Mouse (Mus musculus) CH12.LX (cell line): ENCODE results near the gene Adamts6.

Experiments used
- CTCF ChIP-seq, 2 experiments: IDR thresholded peaks in 1 of 2; conservative IDR thresholded peaks in 1 of 2; 2 replicates each; pipeline ENCODE4 v1.5.1; 2011 to 2012; ENCODE audit warnings: low read depth in 2 of 2, low read length in 2 of 2, improper control_type of control experiment in 1 of 2, inconsistent platforms in 1 of 2, mild to moderate bottlenecking in 1 of 2, moderate library complexity in 1 of 2
- IRF4 ChIP-seq: IDR thresholded peaks from 2 replicates; pipeline ENCODE4 v1.6.1; 2014; ENCODE audit warnings: low read depth, mild to moderate bottlenecking, inconsistent platforms, low read length, improper control_type of control experiment
- JUN ChIP-seq: IDR thresholded peaks from 2 replicates; pipeline ENCODE4 v1.6.1; 2011; ENCODE audit warnings: low read depth, mild to moderate bottlenecking, low read length, improper control_type of control experiment, moderate library complexity; ENCODE audit not compliant: insufficient read depth
- JUND ChIP-seq: conservative IDR thresholded peaks from 2 replicates; pipeline ENCODE4 v1.6.1; 2011; ENCODE audit warnings: low read depth, low read length, improper control_type of control experiment
- MAX ChIP-seq: IDR thresholded peaks from 2 replicates; pipeline ENCODE4 v1.6.1; 2011; ENCODE audit warnings: low read length, improper control_type of control experiment
- NRF1 ChIP-seq: IDR thresholded peaks from 2 replicates; pipeline ENCODE4 v1.6.1; 2014; ENCODE audit warnings: low read depth, mild to moderate bottlenecking, inconsistent platforms, low read length, improper control_type of control experiment, moderate library complexity
- POLR2A ChIP-seq: IDR thresholded peaks from 2 replicates; pipeline ENCODE4 v1.6.1; 2011; ENCODE audit warnings: low read depth, mild to moderate bottlenecking, improper control_type of control experiment, low read length
- RCOR1 ChIP-seq: conservative IDR thresholded peaks from 2 replicates; pipeline ENCODE4 v1.6.1; 2012; ENCODE audit warnings: low read depth, mild to moderate bottlenecking, inconsistent platforms, low read length, improper control_type of control experiment
- TBP ChIP-seq: conservative IDR thresholded peaks from 2 replicates; pipeline ENCODE4 v1.6.1; 2011; ENCODE audit warnings: low read depth, low read length, improper control_type of control experiment
- ZKSCAN1 ChIP-seq: IDR thresholded peaks from 2 replicates; pipeline ENCODE4 v1.6.1; 2012; ENCODE audit warnings: low read depth, inconsistent platforms, low read length, improper control_type of control experiment, borderline replicate concordance

DNA sequence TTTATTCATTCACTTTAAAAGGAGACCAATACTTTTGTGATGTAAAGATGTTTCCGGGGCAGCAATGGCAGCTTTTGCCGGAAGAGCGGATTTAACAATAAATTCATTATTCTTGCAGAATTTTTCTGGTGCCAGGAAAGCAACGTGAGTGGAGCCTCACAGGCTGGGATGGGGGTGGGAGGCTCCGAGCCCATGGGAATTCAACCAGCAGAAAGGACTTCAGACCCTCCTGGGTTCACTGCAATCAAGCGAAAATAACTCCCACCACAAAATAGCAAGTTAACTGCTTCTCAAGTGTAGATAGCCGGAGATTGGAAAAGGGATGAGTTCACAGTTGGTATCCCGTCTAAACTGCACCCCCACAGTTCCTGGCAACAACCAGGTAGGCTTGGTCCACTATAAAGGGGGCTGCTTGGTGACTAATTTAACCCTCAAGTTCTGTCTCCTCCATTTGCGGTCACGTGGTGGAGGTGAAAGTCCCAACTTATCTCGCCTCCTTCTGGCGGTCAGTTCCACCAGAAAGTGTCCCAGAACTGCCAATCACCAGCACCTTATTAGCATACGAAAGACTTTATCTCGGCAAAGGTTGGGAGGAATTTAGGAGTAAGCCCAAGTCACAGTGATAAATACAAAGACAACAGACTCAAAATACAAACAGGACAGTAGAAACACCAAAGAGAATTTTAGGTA lies 231.5 kb downstream of the Adamts6 start:
- TF ChIP-seq NRF1 (no peak), POLR2A (no peak), CTCF (conservative IDR thresholded peaks at IDR 0.05 in 1 of 2, IDR thresholded peaks at IDR 0.05 in 1 of 2; ENCODE audit: low read depth in 2 of 2, low read length in 2 of 2) (no peak), RCOR1 (no peak), ZKSCAN1 (no peak), IRF4 (no peak), JUND (no peak), JUN (no peak), TBP (no peak), MAX (no peak)
